Mouse (Mus musculus): ENCODE results near the gene Plac8. TPM values are rescaled to one million over a fixed set of nuclear protein-coding genes. Genes with fewer than 3 reads are reported as not detected.

The Plac8 gene
- 32.2 and 35.8 TPM in 2 replicates for polyA plus RNA-seq (2016; fragmentation: Nextera tagmentation; extraction: Ambion mirVana)

GRCm38 (mm10) chr5:100572069-100572468 lies at the start of gene Plac8:
Gene Plac8 (minus strand): TSS chr5:100572245.
- Histone ChIP-seq H3K36me3 (no peaks in the 10 kb centered on the region), H3K9me3 (replicated peaks) (no peaks in the 10 kb centered on the region), H3K27me3 (replicated peaks) (peaks cover 16% of the 10 kb centered on the region), H3K4me2 (peak within 1 kb of the TSS; percentile 27), H3K4me3 (peak within 1 kb of the TSS; percentile 19), H3K9ac (no peak within 1 kb of the TSS), H3K27ac (no peak within 1 kb of the TSS), H3K4me1 (peaks cover 30% of the 10 kb centered on the region)
- 13% methylated on average over 7 of the region's 7 CpGs for whole genome bisulfite sequencing (ENCODE audit: insufficient replicate concordance)
- no peak; the same call in 1 of the 2 replicates for ATAC-seq

DNA sequence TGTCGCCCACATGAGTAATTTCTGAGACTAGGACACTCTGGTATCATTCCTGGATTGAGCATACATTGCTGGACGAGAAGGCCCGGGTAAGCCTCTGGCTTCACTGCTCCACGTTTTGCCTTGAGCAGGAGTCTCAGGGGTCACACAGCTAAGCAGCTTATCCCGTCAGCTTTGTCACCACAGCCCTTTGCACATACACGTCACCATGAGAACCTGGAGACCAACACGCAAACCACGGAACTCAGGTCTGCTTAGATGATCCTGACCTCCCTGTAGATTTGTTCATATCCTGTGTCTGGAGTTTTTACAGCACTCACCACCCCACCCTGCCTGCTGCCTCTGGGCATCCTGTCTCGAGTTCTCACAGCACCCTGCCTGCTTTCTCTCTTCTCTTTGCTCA lies 48.9 kb upstream of the Plac8 start:
- WGBS (ENCODE audit: insufficient replicate concordance): 53% methylated on average over 9 of the region's 9 CpGs
- Histone ChIP-seq H3K27me3 (replicated peaks) (peaks cover 12% of the 10 kb centered on the region), H3K9me3 (replicated peaks) (no peaks in the 10 kb centered on the region), H3K4me2 (no peak overlapping the region), H3K4me3 (no peak overlapping the region), H3K9ac (no peak overlapping the region), H3K36me3 (no peaks in the 10 kb centered on the region), H3K4me1 (peaks cover 28% of the 10 kb centered on the region), H3K27ac (no peak overlapping the region)
- no peak for ATAC-seq

DNA sequence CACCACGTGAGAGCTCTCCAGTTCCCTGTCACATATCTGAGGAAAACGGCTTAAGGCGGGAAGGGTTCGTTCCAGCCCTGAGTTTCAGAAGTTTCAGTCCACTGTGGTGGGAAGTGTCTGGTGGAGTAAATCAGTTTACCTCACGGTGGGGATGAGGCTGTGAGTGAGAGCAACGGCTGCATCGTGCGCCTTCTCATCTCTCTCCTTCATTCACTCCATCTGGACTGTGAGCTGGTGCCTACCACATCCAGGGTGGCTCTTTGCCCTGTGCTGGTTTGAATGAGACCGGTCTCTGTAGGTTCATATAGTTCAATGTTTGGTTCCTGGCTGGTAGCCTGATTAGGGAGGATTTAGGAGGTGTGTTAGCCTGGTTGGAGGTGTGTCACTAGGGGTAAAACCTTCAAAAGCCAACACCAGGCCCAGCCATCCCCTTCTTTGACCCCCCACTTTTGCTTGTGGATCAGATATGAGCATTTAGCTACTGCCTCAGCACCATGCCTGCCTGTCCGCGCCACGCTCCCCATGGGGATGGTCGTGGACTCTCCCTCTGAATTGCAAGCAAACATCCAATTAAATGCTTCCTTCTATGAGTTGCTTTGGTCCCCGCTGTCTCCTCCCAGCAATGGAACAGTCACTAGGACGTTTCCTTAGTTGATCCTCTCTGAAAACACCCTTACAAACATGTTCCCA lies 47.7 kb upstream of the Plac8 start:
- Histone ChIP-seq H3K4me2 (no peak overlapping the region), H3K4me3 (no peak overlapping the region), H3K9me3 (replicated peaks) (no peaks in the 10 kb centered on the region), H3K27ac (no peak overlapping the region), H3K4me1 (peaks cover 15% of the 10 kb centered on the region), H3K36me3 (no peaks in the 10 kb centered on the region), H3K9ac (no peak overlapping the region), H3K27me3 (replicated peaks) (peaks cover 19% of the 10 kb centered on the region)
- WGBS (ENCODE audit: insufficient replicate concordance): 84% methylated on average over 15 of the region's 15 CpGs
- ATAC-seq: no peak

DNA sequence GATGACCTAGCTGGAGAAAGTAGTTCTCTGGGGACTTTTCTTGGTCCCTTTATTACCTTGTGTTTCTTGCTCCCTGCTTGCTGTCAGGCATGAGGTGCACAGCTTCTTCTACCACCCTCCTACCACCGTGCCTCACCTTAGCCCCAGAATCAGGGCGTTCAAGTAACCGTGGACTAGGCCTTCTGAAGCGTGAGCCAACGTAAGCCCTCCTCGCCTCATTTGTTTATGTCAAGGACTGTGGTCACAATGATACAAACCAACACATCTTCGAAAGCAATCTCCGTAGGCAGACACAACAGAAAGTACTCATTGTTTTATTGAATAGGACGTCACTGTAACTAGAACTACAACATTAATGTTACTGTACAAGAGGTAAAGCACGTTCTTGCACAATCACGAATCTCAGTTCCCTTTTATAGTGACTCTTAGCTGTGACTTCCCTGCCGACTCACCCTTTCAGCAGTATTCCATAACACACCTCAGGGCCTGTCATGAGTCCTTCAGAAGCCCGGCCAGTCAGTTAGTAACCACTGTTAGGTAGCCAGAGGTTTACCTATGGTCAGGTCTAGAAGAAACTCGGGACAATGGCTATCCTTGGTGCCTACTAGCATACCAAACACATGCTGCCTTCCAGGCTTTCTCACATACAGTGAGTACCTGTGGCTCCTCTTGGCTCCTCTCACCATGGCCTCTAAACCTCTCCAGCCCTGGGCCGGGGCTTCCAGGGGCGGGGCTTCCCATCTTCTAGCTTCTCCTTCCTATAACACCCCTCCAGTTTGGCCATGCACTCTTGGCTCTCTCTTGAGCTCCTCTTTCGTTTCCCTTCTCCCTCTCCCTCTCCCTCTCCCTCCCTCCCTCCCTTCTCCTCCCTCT lies 42.1 kb upstream of the Plac8 start:
- Histone ChIP-seq H3K4me2 (no peak overlapping the region), H3K4me3 (no peak overlapping the region), H3K27ac (no peak overlapping the region), H3K9ac (no peak overlapping the region), H3K4me1 (no peaks in the 10 kb centered on the region), H3K27me3 (replicated peaks) (peaks cover 21% of the 10 kb centered on the region), H3K36me3 (no peaks in the 10 kb centered on the region), H3K9me3 (replicated peaks) (no peaks in the 10 kb centered on the region)
- ATAC-seq: no peak
- WGBS (ENCODE audit: insufficient replicate concordance): 71% methylated on average over 17 of the region's 17 CpGs

DNA sequence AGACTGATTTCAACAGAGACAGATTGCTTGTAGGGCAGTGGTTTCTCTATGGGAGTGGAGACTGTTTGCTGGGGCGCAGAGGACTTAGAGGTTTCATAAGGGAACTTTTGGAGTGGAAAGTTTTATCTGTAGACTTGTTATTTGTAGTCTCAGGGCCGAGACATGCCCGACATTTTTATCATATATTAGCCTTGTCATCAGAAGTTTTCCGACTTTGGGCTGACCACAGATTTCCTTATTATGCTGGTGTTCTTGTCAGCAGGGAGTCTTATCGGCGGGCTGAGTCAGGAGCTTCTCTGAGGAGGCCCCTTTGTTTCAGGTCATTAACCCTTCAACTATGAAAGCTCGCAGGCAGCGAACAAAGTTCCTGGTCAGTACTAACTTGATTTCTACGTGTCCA lies 35.8 kb upstream of the Plac8 start:
- H3K27me3 ChIP-seq (replicated peaks): peaks cover under 1% of the 10 kb centered on the region; the same call in 1 of the 2 replicates
- H3K27ac ChIP-seq: no peak overlapping the region
- no peak overlapping the region for H3K4me3 ChIP-seq
- no peaks in the 10 kb centered on the region for H3K36me3 ChIP-seq
- no peaks in the 10 kb centered on the region for H3K9me3 ChIP-seq (replicated peaks)
- ATAC-seq: no peak
- WGBS (ENCODE audit: insufficient replicate concordance): 27% methylated on average over 9 of the region's 9 CpGs
- peak overlapping the region; percentile 19 for H3K4me2 ChIP-seq
- peaks cover 25% of the 10 kb centered on the region for H3K4me1 ChIP-seq
- H3K9ac ChIP-seq: no peak overlapping the region

DNA sequence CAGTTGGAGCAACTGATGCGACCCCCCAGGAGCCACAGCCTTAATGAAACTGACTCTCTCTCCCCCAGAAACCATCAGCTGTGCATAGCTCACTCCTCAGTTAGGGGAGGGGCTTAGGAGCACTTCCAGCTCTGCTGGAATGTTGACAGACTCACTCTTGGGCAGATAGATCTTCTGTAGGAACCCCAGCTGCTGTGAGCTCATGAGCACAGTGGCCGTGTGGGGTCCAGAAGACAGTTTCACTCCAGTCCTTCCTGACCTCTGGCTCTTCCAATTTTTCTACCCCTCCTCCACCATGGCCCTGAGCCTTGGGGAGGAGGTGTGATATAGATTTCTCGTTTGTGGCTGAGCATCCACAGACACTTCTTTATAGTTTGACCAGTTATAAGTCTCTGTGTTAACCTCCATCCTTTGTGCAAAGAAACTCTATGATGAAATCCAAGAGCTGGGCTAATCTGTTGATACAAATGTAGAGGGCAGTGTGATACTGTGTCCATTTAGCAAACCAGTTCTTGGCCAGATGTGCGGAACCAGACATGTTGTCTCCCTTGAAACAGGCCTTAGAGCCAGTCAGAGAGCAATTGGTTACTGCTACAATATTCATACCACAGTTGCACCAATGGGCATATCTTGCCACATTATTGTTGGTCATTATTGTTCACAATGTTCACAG lies 35.2 kb upstream of the Plac8 start:
- H3K9ac ChIP-seq: no peak overlapping the region
- no peaks in the 10 kb centered on the region for H3K36me3 ChIP-seq
- ATAC-seq: no peak
- 63% methylated on average over 4 of the region's 4 CpGs for WGBS (ENCODE audit: insufficient replicate concordance)
- H3K27me3 ChIP-seq (replicated peaks): no peaks in the 10 kb centered on the region; the same call in 1 of the 2 replicates
- H3K4me1 ChIP-seq: peaks cover 25% of the 10 kb centered on the region
- H3K4me3 ChIP-seq: no peak overlapping the region
- no peak overlapping the region for H3K27ac ChIP-seq
- H3K4me2 ChIP-seq: no peak overlapping the region
- H3K9me3 ChIP-seq (replicated peaks): no peaks in the 10 kb centered on the region

- H3K4me2 ChIP-seq: no peak overlapping the region
- no peak overlapping the region for H3K4me3 ChIP-seq
- H3K4me1 ChIP-seq: peaks cover 26% of the 10 kb centered on the region
- no peaks in the 10 kb centered on the region; the same call in 1 of the 2 replicates for H3K27me3 ChIP-seq (replicated peaks)
- 69% methylated on average over 9 of the region's 9 CpGs for WGBS (ENCODE audit: insufficient replicate concordance)
- H3K27ac ChIP-seq: no peak overlapping the region
- no peaks in the 10 kb centered on the region for H3K9me3 ChIP-seq (replicated peaks)
- no peaks in the 10 kb centered on the region for H3K36me3 ChIP-seq
- no peak for ATAC-seq
- no peak overlapping the region for H3K9ac ChIP-seq
Measured at GRCm38 (mm10) chr5:100605828-100606229, 33.8 kb upstream of the Plac8 start.

GRCm38 (mm10) chr5:100604061-100604460 lies 32.0 kb upstream of the Plac8 start:
- no peaks in the 10 kb centered on the region for H3K36me3 ChIP-seq
- no peak for ATAC-seq
- H3K27ac ChIP-seq: no peak overlapping the region
- no peak overlapping the region for H3K9ac ChIP-seq
- no peak overlapping the region for H3K4me2 ChIP-seq
- peaks cover 32% of the 10 kb centered on the region for H3K4me1 ChIP-seq
- WGBS (ENCODE audit: insufficient replicate concordance): 36% methylated on average over 4 of the region's 4 CpGs
- H3K27me3 ChIP-seq (replicated peaks): no peaks in the 10 kb centered on the region
- H3K4me3 ChIP-seq: no peak overlapping the region
- H3K9me3 ChIP-seq (replicated peaks): no peaks in the 10 kb centered on the region

GRCm38 (mm10) chr5:100601864-100602263 lies 29.8 kb upstream of the Plac8 start:
- H3K4me2 ChIP-seq: no peak overlapping the region
- WGBS (ENCODE audit: insufficient replicate concordance): 15% methylated on average over 2 of the region's 2 CpGs
- H3K27me3 ChIP-seq (replicated peaks): no peaks in the 10 kb centered on the region
- no peaks in the 10 kb centered on the region for H3K36me3 ChIP-seq
- H3K9ac ChIP-seq: no peak overlapping the region
- no peak for ATAC-seq
- H3K27ac ChIP-seq: no peak overlapping the region
- H3K4me3 ChIP-seq: no peak overlapping the region
- H3K4me1 ChIP-seq: peaks cover 24% of the 10 kb centered on the region
- no peaks in the 10 kb centered on the region for H3K9me3 ChIP-seq (replicated peaks)

- H3K27me3 ChIP-seq (replicated peaks): no peaks in the 10 kb centered on the region
- 88% methylated on average over 9 of the region's 9 CpGs for WGBS (ENCODE audit: insufficient replicate concordance)
- no peak overlapping the region for H3K9ac ChIP-seq
- no peak overlapping the region for H3K27ac ChIP-seq
- no peak overlapping the region for H3K4me2 ChIP-seq
- ATAC-seq: no peak
- peaks cover 7% of the 10 kb centered on the region; the same call in 1 of the 2 replicates for H3K9me3 ChIP-seq (replicated peaks)
- peaks cover 15% of the 10 kb centered on the region; the same call in 1 of the 2 replicates for H3K4me1 ChIP-seq
- no peaks in the 10 kb centered on the region for H3K36me3 ChIP-seq
- no peak overlapping the region for H3K4me3 ChIP-seq
Measured at GRCm38 (mm10) chr5:100598961-100599463, 27.0 kb upstream of the Plac8 start.

DNA sequence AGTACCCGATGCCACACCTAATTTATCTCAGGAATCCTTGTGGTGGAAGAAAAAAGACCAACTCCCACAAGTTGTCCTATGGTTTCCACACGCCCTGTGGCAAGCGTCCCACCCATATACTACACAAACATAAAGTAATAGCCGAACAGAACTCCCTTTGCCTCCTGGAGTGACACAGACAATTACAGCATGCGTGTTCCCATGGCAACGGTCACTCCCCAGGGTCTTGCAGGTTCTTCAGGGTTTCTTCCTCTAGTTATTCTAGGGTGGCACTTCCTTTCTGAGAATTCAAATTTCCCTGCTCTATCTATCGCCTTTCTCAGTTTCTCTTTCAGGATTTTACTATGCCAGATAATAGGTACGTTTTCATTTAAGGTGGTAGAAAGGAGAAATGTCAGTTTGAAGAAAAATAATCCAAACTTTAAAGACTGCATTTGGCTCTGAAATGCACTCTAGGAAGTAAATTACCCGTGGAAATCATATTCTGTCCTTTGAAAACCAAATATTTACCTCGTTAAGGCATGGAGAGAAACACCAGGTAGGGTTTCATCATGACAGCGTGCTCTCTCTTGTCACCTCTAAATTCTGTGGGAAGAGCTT lies 25.9 kb upstream of the Plac8 start:
- no peaks in the 10 kb centered on the region for H3K27me3 ChIP-seq (replicated peaks)
- no peak overlapping the region for H3K4me3 ChIP-seq
- no peak overlapping the region for H3K27ac ChIP-seq
- 54% methylated on average over 11 of the region's 11 CpGs for WGBS (ENCODE audit: insufficient replicate concordance)
- H3K9ac ChIP-seq: no peak overlapping the region
- ATAC-seq: no peak
- peaks cover 7% of the 10 kb centered on the region; the same call in 1 of the 2 replicates for H3K9me3 ChIP-seq (replicated peaks)
- H3K4me1 ChIP-seq: peaks cover 15% of the 10 kb centered on the region; the same call in 1 of the 2 replicates
- H3K4me2 ChIP-seq: no peak overlapping the region
- no peaks in the 10 kb centered on the region for H3K36me3 ChIP-seq
